Mouse (Mus musculus): ENCODE measurements at regions not wholly inside any gene's neighbourhood (a gene's known extent, or its start where the extent isn't known, plus 50 kb on each side); places are given as distances from the start of the nearest gene placed in this dataset.

- TF ChIP-seq POLR2A (IDR thresholded peaks at IDR 0.05; ENCODE audit: borderline replicate concordance, extremely low read depth, low read depth, low read length) (no peak), CTCF (IDR thresholded peaks at IDR 0.05; ENCODE audit: insufficient read depth, low read length) (no peak)
Observed at GRCm38 (mm10) chr1:76980498-76981152, 534.3 kb downstream of the Epha4 start.
